Mouse (Mus musculus) lung, adult 2 months (tissue): ENCODE results near the gene Nab1.

Source experiments
- CTCF ChIP-seq: fragments of 200-500 bp; IDR thresholded peaks from 2 replicates; pipeline ENCODE4 v1.5.1; 2011; ENCODE audit warnings: mild to moderate bottlenecking, low read length, control low read depth; ENCODE audit not compliant: insufficient read depth
- POLR2A ChIP-seq: fragments of 200-500 bp; IDR thresholded peaks from 2 replicates; pipeline ENCODE4 v1.6.1; 2011; ENCODE audit warnings: low read depth, mild to moderate bottlenecking, control low read depth, low read length, borderline replicate concordance; ENCODE audit errors: extremely low read depth

DNA sequence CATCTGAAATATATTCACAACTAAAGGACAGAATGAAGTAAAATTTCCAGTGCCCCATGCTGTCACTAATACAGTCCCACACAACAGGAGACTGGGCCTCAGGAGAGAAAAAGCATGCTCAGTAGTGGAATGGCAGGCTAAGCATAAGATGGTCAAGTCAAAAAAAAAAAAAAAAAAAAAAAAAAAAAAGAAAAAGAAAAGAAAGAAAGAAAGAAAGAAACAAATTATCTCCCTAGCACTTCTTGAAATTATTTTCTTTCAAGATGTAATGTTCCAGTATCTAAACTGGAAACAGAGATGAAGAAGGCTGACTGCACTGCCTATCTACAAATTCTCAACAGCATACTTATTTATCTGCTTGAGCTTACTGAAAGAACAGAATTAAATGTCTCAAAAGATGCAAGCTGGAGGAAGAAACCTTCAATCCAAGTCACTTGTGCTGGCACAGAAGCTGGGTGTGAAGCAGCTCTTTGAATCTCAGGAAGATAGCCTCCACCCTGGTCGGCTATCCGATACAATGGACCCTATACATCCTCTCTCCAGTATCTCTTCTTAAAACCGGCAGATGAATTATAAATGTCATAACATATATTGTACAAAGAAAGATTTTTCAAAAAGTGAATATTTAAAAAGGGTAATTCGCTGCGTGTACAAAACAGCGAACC, 1.6 kb downstream of the Nab1 start:
- no peak for TF ChIP-seq POLR2A
- TF ChIP-seq CTCF: no peak
